Mouse (Mus musculus) erythroblast, embryonic 14.5 days (primary cell): ENCODE data around the gene Atxn1. TPM values are rescaled to one million over a fixed set of nuclear protein-coding genes. Genes with fewer than 3 reads are reported as not detected.

Experiments used
- H3K27me3 ChIP-seq: 2 replicates; pipeline ENCODE4 v1.6.1; 2012; ENCODE audit warnings: inconsistent platforms; ENCODE audit not compliant: control insufficient read depth
- H3K36me3 ChIP-seq: 2 replicates; pipeline ENCODE4 v1.6.1; 2012; ENCODE audit warnings: mild to moderate bottlenecking, inconsistent platforms; ENCODE audit not compliant: control insufficient read depth
- H3K4me1 ChIP-seq: 2 replicates; pipeline ENCODE4 v1.6.1; 2012; ENCODE audit warnings: inconsistent platforms; ENCODE audit not compliant: control insufficient read depth
- H3K4me3 ChIP-seq: replicated peaks from 2 replicates; pipeline ENCODE3; 2012; ENCODE audit warnings: moderate library complexity, mild to moderate bottlenecking, inconsistent platforms
- H3K9me3 ChIP-seq: 2 replicates; pipeline ENCODE4 v1.6.1; 2012; ENCODE audit warnings: low read length, inconsistent platforms, mixed read lengths; ENCODE audit not compliant: control insufficient read depth
- GATA1 ChIP-seq: IDR thresholded peaks from 2 replicates; pipeline ENCODE4 v1.6.1; 2012; ENCODE audit warnings: low read length, inconsistent platforms, mixed read lengths
- TAL1 ChIP-seq: IDR thresholded peaks from 3 replicates; pipeline ENCODE4 v1.6.1; 2012; ENCODE audit warnings: low read length, inconsistent platforms, mixed read lengths
- polyA plus RNA-seq: library from polyadenylated mRNA; stranded (reverse); fragments of >175 nt; gene quantifications from 2 replicates; pipeline ENCODE4 v1.2.3, GENCODE M21; 2012

Atxn1 gene
- polyA plus RNA-seq, 1 experiment = 0.01 TPM

GRCm38 (mm10) chr13:45749937-45750336 is 214.9 kb downstream of the Atxn1 start:
- Histone ChIP-seq H3K27me3 (no peaks in the 10 kb centered on the region), H3K9me3 (no peaks in the 10 kb centered on the region), H3K4me3 (no peak overlapping the region), H3K36me3 (no peaks in the 10 kb centered on the region), H3K4me1 (peaks cover 4% of the 10 kb centered on the region)
- no peak for TF ChIP-seq TAL1
- no peak for TF ChIP-seq GATA1

- peaks cover 4% of the 10 kb centered on the region for H3K4me1 ChIP-seq
- no peaks in the 10 kb centered on the region for H3K9me3 ChIP-seq
- H3K27me3 ChIP-seq = no peaks in the 10 kb centered on the region
- no peak for TF ChIP-seq TAL1
- TF ChIP-seq GATA1 = no peak
- no peaks in the 10 kb centered on the region for H3K36me3 ChIP-seq
- no peak overlapping the region for H3K4me3 ChIP-seq
These were observed 215.6 kb downstream of the Atxn1 start for GRCm38 (mm10) chr13:45749222-45749621.

GRCm38 (mm10) chr13:45748691-45749090 is 216.1 kb downstream of the Atxn1 start:
- Histone ChIP-seq H3K4me1 (peaks cover 4% of the 10 kb centered on the region), H3K27me3 (no peaks in the 10 kb centered on the region), H3K9me3 (no peaks in the 10 kb centered on the region), H3K36me3 (no peaks in the 10 kb centered on the region), H3K4me3 (no peak overlapping the region)
- TF ChIP-seq TAL1 (no peak), GATA1 (no peak)

GRCm38 (mm10) chr13:45745851-45746773 is 218.7 kb downstream of the Atxn1 start:
- TF ChIP-seq GATA1 (no peak), TAL1 (no peak)
- Histone ChIP-seq H3K4me3 (no peak overlapping the region), H3K9me3 (no peaks in the 10 kb centered on the region), H3K36me3 (no peaks in the 10 kb centered on the region), H3K4me1 (peaks cover under 1% of the 10 kb centered on the region), H3K27me3 (no peaks in the 10 kb centered on the region)

GRCm38 (mm10) chr13:45744803-45745432 is 219.9 kb downstream of the Atxn1 start:
- Histone ChIP-seq H3K27me3 (no peaks in the 10 kb centered on the region), H3K4me1 (no peaks in the 10 kb centered on the region), H3K4me3 (no peak overlapping the region), H3K9me3 (no peaks in the 10 kb centered on the region), H3K36me3 (no peaks in the 10 kb centered on the region)
- TF ChIP-seq TAL1 (no peak), GATA1 (no peak)

GRCm38 (mm10) chr13:45743848-45744247 is 221.0 kb downstream of the Atxn1 start:
- no peaks in the 10 kb centered on the region for H3K36me3 ChIP-seq
- H3K4me3 ChIP-seq = no peak overlapping the region

GRCm38 (mm10) chr13:45740369-45740768 is 224.4 kb downstream of the Atxn1 start:
- Histone ChIP-seq H3K4me1 (no peaks in the 10 kb centered on the region), H3K27me3 (no peaks in the 10 kb centered on the region), H3K9me3 (no peaks in the 10 kb centered on the region), H3K36me3 (no peaks in the 10 kb centered on the region), H3K4me3 (no peak overlapping the region)
- TF ChIP-seq TAL1 (no peak), GATA1 (no peak)

More at GRCm38 (mm10) chr13:45743848-45744247, 221.0 kb downstream of the Atxn1 start:
- no peaks in the 10 kb centered on the region for H3K9me3 ChIP-seq
- no peaks in the 10 kb centered on the region for H3K4me1 ChIP-seq
- no peak for TF ChIP-seq TAL1
- TF ChIP-seq GATA1 = no peak
- no peaks in the 10 kb centered on the region for H3K27me3 ChIP-seq

- H3K9me3 ChIP-seq = no peaks in the 10 kb centered on the region
- no peaks in the 10 kb centered on the region for H3K4me1 ChIP-seq
- no peaks in the 10 kb centered on the region for H3K36me3 ChIP-seq
- H3K27me3 ChIP-seq = no peaks in the 10 kb centered on the region
- H3K4me3 ChIP-seq = no peak overlapping the region
- TF ChIP-seq TAL1 (no peak), GATA1 (no peak)
These were observed 228.6 kb downstream of the Atxn1 start for GRCm38 (mm10) chr13:45736241-45736640.

- no peak overlapping the region for H3K4me3 ChIP-seq
- no peak for TF ChIP-seq GATA1
- no peak for TF ChIP-seq TAL1
- no peaks in the 10 kb centered on the region for H3K4me1 ChIP-seq
- no peaks in the 10 kb centered on the region for H3K36me3 ChIP-seq
- no peaks in the 10 kb centered on the region for H3K27me3 ChIP-seq
- H3K9me3 ChIP-seq = no peaks in the 10 kb centered on the region
These were observed 229.0 kb downstream of the Atxn1 start for GRCm38 (mm10) chr13:45735802-45736201.
